Mouse (Mus musculus): ENCODE data around the gene C2cd4c.

- TF ChIP-seq GATA1 (IDR thresholded peaks at IDR 0.05; ENCODE audit: low read length) (no peak), TAL1 (IDR thresholded peaks at IDR 0.05; ENCODE audit: low read length) (no peak)
Measured at GRCm38 (mm10) chr10:79569921-79570320, 43.9 kb downstream of the C2cd4c start.

Measured in erythroblast, embryonic 14.5 days (primary cell).